Mouse (Mus musculus): Measurements from ENCODE around the gene Tmod3. TPM values are rescaled to one million over a fixed set of nuclear protein-coding genes. Genes with fewer than 3 reads are reported as not detected.
"Not testable (repeated sequence)": the region's sequence is repeated elsewhere in the genome, so short reads cannot be mapped to it uniquely, and the experiment has no call there.

Gene Tmod3
- polyA plus RNA-seq, 1 experiment from 2014 or later: 74.6 TPM

DNA sequence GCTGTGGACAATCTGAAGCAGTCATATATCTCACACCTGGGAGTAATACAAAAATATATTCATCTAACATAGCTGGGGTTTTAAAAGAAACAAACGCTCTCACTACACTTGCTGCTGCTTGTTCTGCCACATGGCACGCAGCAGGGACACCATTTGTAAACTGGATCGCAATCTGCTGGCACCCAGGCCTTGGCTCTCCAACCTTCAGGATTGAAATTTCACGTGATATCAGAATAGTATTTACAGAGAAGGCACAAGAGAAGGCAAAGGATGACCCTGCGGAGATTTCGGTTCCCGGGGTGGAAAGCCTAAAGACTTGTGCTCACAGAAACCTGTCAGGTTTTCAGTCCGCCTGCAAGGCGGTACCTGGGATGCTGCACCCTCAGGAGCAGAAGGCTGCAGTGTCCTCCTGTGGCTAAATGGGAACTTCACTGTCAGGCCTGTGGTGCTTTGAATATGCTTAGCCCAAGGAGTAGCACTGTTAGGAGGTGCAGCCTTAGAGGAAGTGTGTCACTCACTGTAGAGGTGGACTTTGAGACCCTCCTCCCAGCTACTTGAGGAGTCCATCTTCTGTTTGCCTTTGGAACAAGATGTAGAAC is 65.0 kb downstream of the Tmod3 start:
- Histone ChIP-seq H3K27me3 (replicated peaks) (no peaks in the 10 kb centered on the region), H3K4me2 (no peak overlapping the region), H3K9me3 (replicated peaks) (no peaks in the 10 kb centered on the region; the same call in 1 of the 2 replicates), H3K4me3 (no peak overlapping the region), H3K36me3 (peaks cover 30% of the 10 kb centered on the region), H3K9ac (no peak overlapping the region), H3K27ac (ENCODE audit: poor library complexity, severe bottlenecking) (no peak overlapping the region), H3K4me1 (replicated peaks) (peaks cover 9% of the 10 kb centered on the region; the same call in 1 of the 2 replicates)
- 77% methylated on average over 9 of the region's 9 CpGs for WGBS
- no peak for ATAC-seq (ENCODE audit: insufficient number of reproducible peaks, low FRiP score)

DNA sequence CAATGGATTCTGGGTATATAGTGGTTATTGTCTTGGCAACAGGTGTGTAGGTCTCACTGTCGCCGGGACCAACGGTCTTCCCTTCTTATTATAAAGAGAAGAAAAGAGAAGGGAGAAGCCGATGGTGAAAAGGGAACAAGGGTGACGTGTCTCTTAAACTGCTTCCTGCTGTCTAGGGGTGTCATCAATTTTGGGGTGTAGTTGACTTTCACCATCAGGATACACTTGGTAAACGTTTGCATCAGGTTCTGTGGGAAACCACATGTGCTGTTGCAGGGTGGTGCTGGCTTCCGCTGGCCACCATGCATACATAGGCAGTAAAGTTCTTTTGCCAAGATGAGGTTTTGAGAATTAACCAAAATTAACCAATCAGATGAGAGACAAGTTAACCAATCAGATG is 71.2 kb downstream of the Tmod3 start:
- H3K27me3 ChIP-seq (replicated peaks); H3K4me2 ChIP-seq; H3K4me1 ChIP-seq (replicated peaks); H3K9me3 ChIP-seq (replicated peaks); H3K4me3 ChIP-seq; H3K27ac ChIP-seq (ENCODE audit: poor library complexity, severe bottlenecking); ATAC-seq (ENCODE audit: insufficient number of reproducible peaks, low FRiP score); H3K9ac ChIP-seq; H3K36me3 ChIP-seq: not testable (repeated sequence)
- WGBS: 92% methylated on average over 7 of the region's 7 CpGs

DNA sequence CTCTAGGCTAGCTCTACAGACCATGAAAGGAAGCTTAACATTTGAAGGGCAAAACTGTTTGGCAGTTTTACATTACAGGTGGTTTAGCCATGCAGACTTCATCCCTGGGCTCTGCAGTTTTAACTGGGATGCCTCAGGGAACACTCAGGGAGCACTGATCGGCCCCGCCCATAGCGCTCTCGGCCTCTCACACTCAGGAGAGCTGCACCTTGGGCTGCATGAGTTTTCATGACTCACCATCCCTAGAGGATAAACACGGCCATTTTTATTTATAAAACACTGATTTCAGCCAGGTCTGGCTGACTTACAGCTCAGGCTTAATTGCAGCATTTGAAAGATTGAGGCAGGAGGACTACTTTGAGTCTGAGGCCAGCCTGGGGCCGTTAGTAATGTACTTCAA is 74.2 kb downstream of the Tmod3 start:
- no peaks in the 10 kb centered on the region for H3K9me3 ChIP-seq (replicated peaks)
- no peak overlapping the region for H3K4me3 ChIP-seq
- no peak for ATAC-seq (ENCODE audit: insufficient number of reproducible peaks, low FRiP score)
- no peaks in the 10 kb centered on the region for H3K27me3 ChIP-seq (replicated peaks)
- H3K4me2 ChIP-seq: no peak overlapping the region
- no peak overlapping the region for H3K9ac ChIP-seq
- H3K36me3 ChIP-seq: peaks cover 19% of the 10 kb centered on the region
- 87% methylated on average over 6 of the region's 6 CpGs for WGBS
- no peaks in the 10 kb centered on the region for H3K4me1 ChIP-seq (replicated peaks)
- no peak overlapping the region for H3K27ac ChIP-seq (ENCODE audit: poor library complexity, severe bottlenecking)

DNA sequence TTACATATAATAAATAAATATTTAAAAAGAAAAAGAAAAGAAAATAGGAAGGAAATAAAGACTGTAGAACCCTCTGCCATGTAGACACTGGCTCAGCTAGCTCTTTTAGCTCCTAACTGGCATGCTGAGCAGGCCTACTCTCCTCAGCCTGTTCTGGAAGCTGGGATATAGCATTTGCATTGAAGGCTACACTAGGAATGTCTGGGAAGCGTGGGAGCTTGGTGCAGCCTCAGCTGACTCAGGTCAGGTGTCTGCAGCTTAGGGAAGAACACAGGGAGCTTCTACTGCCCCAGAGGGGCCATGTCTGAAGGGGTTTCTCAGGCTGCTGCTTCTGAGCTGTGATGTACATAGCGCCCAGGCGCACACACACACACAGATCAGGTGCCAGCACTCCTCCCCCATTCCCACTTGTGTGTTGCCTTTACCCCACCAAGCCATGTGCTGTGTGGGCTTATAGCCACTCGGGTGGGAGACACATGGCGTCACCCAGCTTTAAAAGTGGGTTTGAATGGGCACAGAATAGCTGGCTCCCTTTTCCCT is 78.9 kb downstream of the Tmod3 start:
- no peaks in the 10 kb centered on the region for H3K4me1 ChIP-seq (replicated peaks)
- no peak overlapping the region for H3K9ac ChIP-seq
- WGBS: 85% methylated on average over 5 of the region's 5 CpGs
- H3K27me3 ChIP-seq (replicated peaks): no peaks in the 10 kb centered on the region
- no peak overlapping the region for H3K27ac ChIP-seq (ENCODE audit: poor library complexity, severe bottlenecking)
- no peaks in the 10 kb centered on the region for H3K9me3 ChIP-seq (replicated peaks)
- ATAC-seq (ENCODE audit: insufficient number of reproducible peaks, low FRiP score): no peak
- H3K4me2 ChIP-seq: no peak overlapping the region
- peaks cover 24% of the 10 kb centered on the region for H3K36me3 ChIP-seq
- H3K4me3 ChIP-seq: no peak overlapping the region

DNA sequence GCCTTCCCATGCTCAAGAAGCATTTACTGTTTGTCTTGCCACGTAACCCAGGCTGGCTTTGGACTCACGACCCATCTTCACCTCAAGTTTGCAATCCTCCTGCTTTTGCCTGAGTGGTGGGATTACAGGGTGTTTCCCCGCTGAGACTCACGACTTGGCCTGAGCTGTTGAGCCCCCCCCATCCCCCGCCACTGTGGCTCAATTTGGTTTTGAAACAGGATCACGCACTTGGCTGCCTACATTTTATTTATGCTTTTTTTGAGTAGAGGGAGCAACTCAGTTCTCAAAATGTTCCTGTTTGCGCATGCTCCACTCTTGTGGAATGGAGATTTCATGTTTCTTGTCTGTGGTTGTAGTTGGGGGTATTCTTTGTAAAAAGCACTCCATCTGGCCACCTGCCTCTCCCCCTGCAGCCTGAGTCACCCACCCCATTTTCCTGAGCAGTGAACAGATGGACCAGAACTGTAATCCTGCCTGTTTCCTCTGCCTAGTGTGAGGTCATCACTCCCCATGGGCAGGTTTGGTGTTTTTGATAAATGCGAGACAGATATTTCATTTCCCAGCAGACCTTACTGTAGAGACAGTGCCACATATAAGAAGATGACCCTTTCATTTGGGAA is 80.2 kb downstream of the Tmod3 start:
- 67% methylated on average over 8 of the region's 8 CpGs for WGBS
- Histone ChIP-seq H3K4me3 (no peak overlapping the region), H3K36me3 (peaks cover 29% of the 10 kb centered on the region), H3K9ac (no peak overlapping the region), H3K4me2 (no peak overlapping the region), H3K9me3 (replicated peaks) (no peaks in the 10 kb centered on the region), H3K27ac (ENCODE audit: poor library complexity, severe bottlenecking) (no peak overlapping the region), H3K27me3 (replicated peaks) (no peaks in the 10 kb centered on the region), H3K4me1 (replicated peaks) (no peaks in the 10 kb centered on the region)
- ATAC-seq (ENCODE audit: insufficient number of reproducible peaks, low FRiP score): no peak

DNA sequence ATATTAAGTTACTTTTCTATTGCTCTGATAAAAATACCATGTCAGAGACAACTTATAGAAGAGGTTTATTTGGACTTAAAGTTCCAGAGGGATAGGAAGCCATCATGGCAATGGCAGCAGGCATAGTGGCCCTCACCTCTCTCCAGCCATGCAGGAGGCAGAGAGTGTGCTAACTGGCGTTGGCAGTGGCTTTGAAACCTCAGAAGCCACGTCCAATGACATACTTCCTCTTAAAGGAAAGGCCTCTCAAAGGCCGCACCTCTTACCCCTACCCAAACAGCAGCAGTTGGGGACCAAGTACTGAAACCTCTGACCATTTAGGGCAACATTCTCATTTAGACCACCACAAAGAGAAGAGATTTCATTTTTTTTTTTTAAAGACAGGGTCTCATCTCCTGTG is 82.2 kb downstream of the Tmod3 start:
- no peaks in the 10 kb centered on the region for H3K27me3 ChIP-seq (replicated peaks)
- H3K9me3 ChIP-seq (replicated peaks): no peaks in the 10 kb centered on the region
- H3K4me1 ChIP-seq (replicated peaks): no peaks in the 10 kb centered on the region
- no peak overlapping the region for H3K9ac ChIP-seq
- 60% methylated on average over 3 of the region's 3 CpGs for WGBS
- ATAC-seq (ENCODE audit: insufficient number of reproducible peaks, low FRiP score): no peak
- no peak overlapping the region for H3K27ac ChIP-seq (ENCODE audit: poor library complexity, severe bottlenecking)
- peaks cover 36% of the 10 kb centered on the region for H3K36me3 ChIP-seq
- H3K4me2 ChIP-seq: no peak overlapping the region
- H3K4me3 ChIP-seq: no peak overlapping the region

DNA sequence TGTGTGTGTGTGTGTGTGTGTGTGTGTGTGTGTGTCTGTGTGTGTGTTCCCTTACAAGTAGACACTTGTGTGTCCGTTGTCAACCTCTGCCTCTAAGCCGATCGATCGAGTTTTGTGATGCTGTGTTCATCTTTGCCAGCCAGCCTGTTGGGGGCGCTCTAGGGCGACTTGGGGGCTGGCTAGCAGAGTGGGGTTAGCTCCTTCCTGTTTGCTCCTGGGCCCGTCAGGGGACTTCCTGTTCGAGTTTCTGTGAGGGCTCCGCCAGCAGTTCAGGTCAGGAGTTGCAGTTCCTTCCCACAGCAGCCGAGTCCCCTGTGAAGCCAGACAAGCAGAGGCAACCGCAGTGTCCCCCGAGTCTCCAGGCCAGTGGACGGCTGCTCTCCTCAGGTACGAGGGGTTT is 91.2 kb downstream of the Tmod3 start:
- Histone ChIP-seq H3K4me2 (no peak overlapping the region), H3K9me3 (replicated peaks) (no peaks in the 10 kb centered on the region; the same call in 1 of the 2 replicates), H3K27me3 (replicated peaks) (no peaks in the 10 kb centered on the region), H3K4me1 (replicated peaks) (peaks cover 19% of the 10 kb centered on the region), H3K4me3 (no peak overlapping the region), H3K27ac (ENCODE audit: poor library complexity, severe bottlenecking) (no peak overlapping the region), H3K9ac (no peak overlapping the region), H3K36me3 (peaks cover 67% of the 10 kb centered on the region)
- no peak for ATAC-seq (ENCODE audit: insufficient number of reproducible peaks, low FRiP score)
- WGBS: 76% methylated on average over 14 of the region's 14 CpGs

DNA sequence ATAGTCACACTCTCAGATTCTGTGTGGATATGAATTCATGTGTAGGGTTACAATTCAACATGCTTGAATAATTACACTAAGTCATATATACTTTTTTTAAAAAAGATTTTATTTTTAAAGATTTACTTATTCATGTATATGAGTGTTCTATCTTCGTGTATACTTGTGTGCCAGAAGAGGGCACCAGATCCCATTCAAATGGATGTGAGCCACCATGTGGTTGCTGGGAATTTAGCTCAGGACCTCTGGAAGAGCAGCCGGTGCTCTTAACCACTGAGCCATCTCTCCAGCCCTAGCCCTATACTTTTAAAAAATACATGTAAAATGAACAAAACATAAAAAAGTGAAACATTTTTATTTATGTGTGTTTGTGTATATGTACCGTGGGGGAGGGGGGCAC is 91.9 kb downstream of the Tmod3 start:
- Histone ChIP-seq H3K27me3 (replicated peaks) (no peaks in the 10 kb centered on the region), H3K9me3 (replicated peaks) (no peaks in the 10 kb centered on the region; the same call in 1 of the 2 replicates), H3K36me3 (peaks cover 67% of the 10 kb centered on the region), H3K9ac (no peak overlapping the region), H3K4me2 (no peak overlapping the region), H3K4me3 (no peak overlapping the region), H3K27ac (ENCODE audit: poor library complexity, severe bottlenecking) (no peak overlapping the region), H3K4me1 (replicated peaks) (peaks cover 23% of the 10 kb centered on the region)
- no peak for ATAC-seq (ENCODE audit: insufficient number of reproducible peaks, low FRiP score)
- 92% methylated on average over 3 of the region's 3 CpGs for WGBS

DNA sequence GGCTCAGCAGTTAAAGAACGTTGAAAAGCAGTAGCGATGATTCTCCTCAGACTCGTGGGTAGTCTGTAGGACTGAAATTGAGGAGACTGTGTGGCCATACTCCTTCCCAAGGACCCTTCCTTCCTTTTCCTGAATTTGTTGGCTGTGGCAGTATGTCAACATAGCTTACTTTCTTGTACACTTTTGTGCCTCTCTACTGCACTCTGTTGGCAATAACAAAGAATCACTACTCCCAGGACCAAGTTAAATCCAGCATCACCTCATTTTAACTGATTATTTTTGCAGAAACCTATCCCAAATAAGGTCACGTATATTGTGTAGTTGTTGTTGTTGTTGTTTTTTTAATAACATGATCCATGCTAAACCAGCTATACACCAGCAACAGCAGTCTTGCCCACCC is 92.8 kb downstream of the Tmod3 start:
- no peak overlapping the region for H3K4me2 ChIP-seq
- WGBS: 95% methylated on average over 4 of the region's 4 CpGs
- no peak overlapping the region for H3K27ac ChIP-seq (ENCODE audit: poor library complexity, severe bottlenecking)
- H3K27me3 ChIP-seq (replicated peaks): no peaks in the 10 kb centered on the region
- no peak overlapping the region for H3K4me3 ChIP-seq
- H3K36me3 ChIP-seq: peaks cover 67% of the 10 kb centered on the region
- H3K4me1 ChIP-seq (replicated peaks): peaks cover 23% of the 10 kb centered on the region
- H3K9me3 ChIP-seq (replicated peaks): no peaks in the 10 kb centered on the region; the same call in 1 of the 2 replicates
- no peak for ATAC-seq (ENCODE audit: insufficient number of reproducible peaks, low FRiP score)
- no peak overlapping the region for H3K9ac ChIP-seq

DNA sequence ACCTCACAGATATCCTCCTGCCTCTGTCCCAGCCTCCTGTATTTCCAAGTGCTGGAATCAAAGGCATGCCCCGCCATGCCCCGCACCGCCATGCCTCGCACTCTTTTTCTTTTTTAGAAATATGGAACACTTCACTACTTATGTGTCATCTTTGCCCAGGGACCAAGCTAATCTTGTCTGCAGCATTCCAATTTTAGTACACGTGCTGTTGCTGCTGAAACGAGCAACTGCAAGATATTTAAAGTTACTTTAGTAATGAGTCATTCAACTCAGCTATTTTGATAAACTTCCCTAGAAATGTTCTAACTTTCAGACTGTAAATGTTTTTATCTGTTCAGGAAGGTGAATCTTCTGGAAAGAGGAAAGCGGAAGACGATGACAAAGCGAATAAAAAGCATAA is 93.6 kb downstream of the Tmod3 start:
- no peaks in the 10 kb centered on the region; the same call in 1 of the 2 replicates for H3K9me3 ChIP-seq (replicated peaks)
- H3K4me3 ChIP-seq: no peak overlapping the region
- peaks cover 67% of the 10 kb centered on the region for H3K36me3 ChIP-seq
- peak overlapping the region; percentile 25; the same call in 1 of the 2 replicates for H3K27ac ChIP-seq (ENCODE audit: poor library complexity, severe bottlenecking)
- 63% methylated on average over 9 of the region's 9 CpGs for WGBS
- ATAC-seq (ENCODE audit: insufficient number of reproducible peaks, low FRiP score): no peak
- H3K9ac ChIP-seq: no peak overlapping the region
- peaks cover 23% of the 10 kb centered on the region for H3K4me1 ChIP-seq (replicated peaks)
- no peak overlapping the region for H3K4me2 ChIP-seq
- no peaks in the 10 kb centered on the region for H3K27me3 ChIP-seq (replicated peaks)

DNA sequence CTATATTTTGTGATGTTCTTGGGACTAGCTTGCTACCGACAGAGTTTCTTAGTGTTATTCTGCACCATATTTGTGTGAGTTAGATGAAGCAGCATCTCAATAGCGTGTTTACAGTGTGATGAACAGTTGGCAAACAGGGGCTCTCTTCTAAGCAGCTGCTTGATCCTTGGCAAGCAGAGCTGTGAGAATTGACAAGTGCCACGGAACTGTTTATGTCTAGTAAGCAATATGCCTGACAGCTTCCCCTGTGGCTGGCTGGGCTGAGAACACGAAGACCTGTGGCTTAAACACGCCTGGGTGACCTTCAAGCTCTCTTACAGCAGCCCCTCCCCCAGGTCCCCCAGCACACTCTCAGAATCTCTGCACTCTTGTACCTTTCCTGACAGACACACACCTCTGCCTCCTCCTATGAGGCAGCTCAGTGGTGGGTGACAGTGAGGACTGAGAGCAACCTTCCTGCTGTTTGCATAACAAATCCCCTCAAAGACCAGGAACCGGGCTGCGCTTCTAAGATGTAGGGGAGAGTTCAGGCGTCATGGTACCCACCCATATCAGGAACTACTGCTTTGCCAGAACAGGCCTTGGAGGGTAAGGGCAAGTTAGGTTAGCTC is 96.3 kb downstream of the Tmod3 start:
- H3K9ac ChIP-seq: no peak overlapping the region
- H3K4me1 ChIP-seq (replicated peaks): peaks cover 23% of the 10 kb centered on the region
- ATAC-seq (ENCODE audit: insufficient number of reproducible peaks, low FRiP score): no peak
- 72% methylated on average over 8 of the region's 8 CpGs for WGBS
- peaks cover 82% of the 10 kb centered on the region for H3K36me3 ChIP-seq
- no peak overlapping the region for H3K4me3 ChIP-seq
- H3K27me3 ChIP-seq (replicated peaks): no peaks in the 10 kb centered on the region
- no peak overlapping the region for H3K4me2 ChIP-seq
- H3K27ac ChIP-seq (ENCODE audit: poor library complexity, severe bottlenecking): peak overlapping the region; percentile 45
- no peaks in the 10 kb centered on the region; the same call in 1 of the 2 replicates for H3K9me3 ChIP-seq (replicated peaks)

Data from heart, embryonic 12.5 days (tissue).